Mouse (Mus musculus) kidney, postnatal 25 days (tissue): ENCODE data around the gene P2rx7.

ENCODE experiments used
- DNase-seq, 2 experiments: peaks; one replicate each; pipeline ENCODE4 v3.0.0; 2021; ENCODE audit warnings: mixed read lengths in 2 of 2

The P2rx7 gene

DNA sequence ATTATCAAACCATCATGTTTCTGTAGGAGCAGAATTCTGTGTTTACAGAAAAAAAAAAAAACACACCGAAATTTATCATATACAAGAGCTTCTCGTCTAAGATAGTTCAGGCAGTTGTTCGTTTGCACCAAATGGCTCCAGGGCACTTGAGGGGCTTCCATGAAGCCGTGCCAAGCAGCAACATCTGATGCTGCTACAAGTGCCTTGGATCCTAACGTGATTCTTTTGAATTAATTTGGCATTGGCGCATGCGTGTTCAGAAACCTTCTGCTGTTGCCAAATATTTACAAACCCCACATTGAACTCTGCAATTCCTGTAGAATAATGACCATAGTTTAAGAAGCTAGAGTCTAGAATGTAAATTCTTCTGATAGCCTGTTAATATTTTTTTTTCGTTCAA, 51.8 kb downstream of the P2rx7 start:
- DNase-seq, result no peak

DNA sequence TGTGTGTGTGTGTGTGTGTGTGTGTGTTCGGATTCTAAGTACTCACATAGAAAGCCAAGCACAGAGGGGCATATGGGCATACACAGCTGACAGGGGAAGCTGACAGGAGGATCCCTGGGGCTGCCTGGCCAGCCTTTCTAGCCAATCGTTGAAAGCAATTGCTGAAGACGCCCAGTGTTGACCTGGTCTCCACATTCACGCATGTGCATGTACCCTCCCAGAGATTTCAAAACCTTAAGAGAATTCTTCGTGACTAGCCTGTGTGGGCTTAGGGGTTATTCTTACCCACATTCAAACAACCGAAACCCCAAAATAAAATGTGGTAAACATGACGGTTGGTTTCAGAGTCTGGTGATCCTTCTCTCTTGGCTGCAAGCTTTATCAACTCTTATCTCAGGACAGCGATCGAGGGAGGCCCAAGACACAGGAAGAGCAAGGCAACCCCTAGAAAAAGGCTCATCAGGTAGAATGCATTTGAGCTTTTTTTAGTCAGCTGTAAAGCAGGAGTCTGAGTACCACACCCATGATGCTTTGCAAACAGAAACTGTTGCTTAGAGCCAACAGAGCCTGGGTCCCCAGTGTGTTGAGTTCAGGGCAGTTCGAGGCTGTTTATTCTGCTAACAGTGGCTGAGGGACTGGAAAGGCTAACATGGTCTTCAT, 54.5 kb downstream of the P2rx7 start:
- DNase-seq, result no peak

DNA sequence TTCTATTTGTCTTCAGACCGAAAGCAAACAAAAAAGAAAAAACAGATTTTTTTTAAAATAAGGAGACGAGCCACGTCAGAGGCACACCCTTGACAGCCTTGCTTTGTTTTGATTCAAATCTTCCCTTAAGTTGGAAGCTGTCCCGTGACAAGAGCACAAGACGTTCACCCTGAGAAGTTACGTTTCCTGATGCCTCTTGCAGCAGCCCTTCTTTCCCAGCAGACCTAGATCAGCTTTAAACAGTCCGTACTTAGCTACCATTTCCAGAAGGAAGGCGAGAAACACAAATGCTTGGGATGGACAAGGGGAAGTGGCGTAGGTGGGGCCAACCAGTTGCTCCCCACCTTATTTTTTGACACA, 55.0 kb downstream of the P2rx7 start:
- DNase-seq, result no peak

DNA sequence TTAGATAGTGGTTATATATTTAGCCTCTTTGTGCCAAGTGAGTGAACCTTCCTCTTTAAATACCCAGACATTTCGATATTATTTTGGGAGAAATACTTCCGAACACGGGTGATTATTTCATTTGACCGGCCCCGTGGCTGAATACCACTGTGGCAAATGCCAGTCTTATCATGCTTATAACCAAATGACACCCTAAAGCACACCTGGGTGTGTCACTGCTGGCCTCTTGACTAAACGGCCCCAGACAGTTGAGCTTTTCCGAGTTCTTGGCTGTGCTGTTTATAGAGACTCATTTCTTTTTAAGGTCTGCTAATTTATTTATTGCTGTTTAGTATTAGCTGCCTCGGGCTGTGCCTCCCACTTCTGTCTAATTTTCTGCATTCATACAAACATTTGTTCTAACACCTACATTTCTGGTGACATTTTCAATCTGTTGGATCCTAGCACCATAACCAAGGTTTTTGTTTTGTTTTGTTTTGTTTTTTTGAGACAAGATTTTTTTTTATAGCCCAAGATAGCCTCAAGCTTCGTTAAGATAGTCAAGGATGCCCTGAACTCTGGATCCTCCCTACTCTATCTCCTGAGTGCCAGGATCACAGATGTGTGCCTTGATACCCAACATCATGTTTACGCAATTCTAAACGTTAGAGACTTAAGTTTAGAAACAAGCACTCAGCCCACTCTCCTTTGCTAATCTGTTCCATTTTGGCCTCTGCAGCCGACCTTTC, 56.6 kb downstream of the P2rx7 start:
- no peak for DNase-seq

DNA sequence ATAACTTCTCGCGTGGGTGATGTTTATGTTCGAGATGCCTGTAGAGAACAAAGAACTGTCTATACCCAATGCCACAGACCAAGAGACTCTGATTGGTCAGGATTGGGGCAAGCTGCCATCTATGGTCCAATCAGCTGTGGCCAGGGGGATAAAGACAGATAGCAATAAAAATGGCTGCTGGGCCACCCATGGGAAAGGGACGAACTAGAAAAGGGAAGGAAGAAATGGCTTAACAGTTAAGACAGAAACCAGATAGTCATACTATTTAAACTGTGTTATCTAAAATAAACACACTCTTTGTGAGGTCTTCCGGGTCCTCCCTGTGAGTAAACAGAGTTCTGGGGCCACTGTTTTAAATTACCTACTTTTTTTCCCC, 57.1 kb downstream of the P2rx7 start:
- DNase-seq, result no peak

DNA sequence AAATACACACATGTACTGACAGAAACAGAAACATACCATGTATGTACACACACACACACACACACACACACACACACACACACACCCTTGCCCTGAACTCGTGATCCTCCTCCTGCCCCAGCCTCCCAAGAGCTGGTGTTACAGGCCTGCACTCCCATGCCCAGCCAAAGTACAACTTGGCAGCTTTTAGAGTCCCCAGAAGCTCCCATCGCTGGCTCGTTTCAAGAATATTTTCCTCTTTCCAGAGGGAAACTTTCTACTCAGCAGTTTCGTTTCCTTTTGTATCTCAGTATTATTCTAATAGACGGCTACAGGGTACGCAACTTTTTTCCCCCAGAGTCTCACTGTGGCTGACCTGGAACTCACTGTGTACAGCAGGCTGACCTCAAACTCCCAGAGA, 58.4 kb downstream of the P2rx7 start:
- DNase-seq, result peak; percentile 16 to 65

DNA sequence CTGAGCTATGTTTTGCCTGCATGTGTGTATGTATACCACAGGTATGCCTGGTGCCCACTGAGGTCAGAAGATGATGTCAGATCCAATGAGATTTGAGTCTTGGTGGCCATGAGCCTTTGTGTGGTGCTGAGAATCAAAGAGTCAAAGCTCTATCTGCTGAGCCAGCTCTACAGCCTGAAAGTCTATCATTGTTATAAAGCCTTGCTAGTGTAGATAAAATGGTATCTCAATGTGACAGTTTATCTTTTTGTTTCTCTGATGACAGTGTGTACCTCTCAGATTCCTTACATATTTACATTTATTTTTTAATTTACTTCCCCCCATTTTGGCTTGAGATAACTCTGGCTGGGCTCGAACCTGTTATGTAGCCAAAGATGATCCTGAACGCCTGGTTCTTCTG, 59.9 kb downstream of the P2rx7 start:
- no peak for DNase-seq

DNA sequence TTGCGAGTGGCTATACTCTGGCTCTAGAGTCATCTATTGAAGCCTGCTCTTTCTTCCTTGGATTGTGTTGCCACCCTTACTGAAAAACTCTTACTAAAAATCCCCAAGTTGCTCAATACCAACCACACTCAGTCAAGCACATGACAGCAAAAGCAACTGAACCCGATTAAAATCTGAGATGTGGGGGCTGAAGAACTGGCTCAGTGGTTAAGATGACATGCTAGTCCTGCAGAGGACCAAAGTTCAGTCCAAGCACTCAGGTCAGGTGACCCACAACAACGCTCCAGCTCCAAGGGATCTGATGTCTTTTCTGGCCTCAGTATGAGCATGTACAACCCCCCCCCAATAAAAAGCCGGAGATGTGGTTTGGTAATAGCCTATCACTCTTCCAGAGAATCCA, 60.9 kb downstream of the P2rx7 start:
- peak; percentile 51 to 75 for DNase-seq

DNA sequence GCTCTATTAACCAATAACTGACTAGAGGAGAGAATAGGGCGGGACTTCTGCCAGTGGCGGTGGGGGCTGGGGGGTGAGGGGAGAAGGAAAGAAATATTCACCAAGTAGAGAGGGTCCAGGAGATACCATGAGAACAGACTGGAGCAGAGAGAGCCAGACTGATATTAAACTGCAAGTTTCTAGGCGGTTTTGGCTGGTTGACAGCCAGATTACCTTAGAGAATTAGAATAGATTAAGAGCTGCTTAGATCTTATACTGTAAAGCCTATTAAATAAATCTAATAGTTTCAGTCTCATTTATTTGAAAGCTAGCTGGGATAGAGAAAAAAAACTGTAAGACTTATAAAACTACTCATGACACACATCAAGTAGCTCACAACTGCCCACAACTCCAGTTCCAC, 61.5 kb downstream of the P2rx7 start:
- DNase-seq, result no peak

DNA sequence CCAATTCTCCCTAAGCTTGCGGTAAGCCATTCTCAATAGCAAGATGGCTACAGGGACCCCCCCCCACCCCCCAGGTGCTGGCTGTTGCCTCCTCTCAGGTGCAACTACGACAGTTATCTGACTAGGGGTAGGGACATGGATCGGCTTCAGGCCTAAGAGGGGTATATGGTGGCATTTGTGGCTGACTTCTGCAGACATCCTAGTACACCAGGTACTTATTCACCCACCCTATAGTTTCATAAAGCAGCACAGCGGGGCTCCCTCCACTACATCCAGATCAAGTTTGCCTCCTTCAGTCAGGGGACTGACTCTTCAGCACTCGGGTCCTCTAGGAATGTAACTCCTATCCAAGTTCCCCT, 63.2 kb downstream of the P2rx7 start:
- DNase-seq, result no peak

DNA sequence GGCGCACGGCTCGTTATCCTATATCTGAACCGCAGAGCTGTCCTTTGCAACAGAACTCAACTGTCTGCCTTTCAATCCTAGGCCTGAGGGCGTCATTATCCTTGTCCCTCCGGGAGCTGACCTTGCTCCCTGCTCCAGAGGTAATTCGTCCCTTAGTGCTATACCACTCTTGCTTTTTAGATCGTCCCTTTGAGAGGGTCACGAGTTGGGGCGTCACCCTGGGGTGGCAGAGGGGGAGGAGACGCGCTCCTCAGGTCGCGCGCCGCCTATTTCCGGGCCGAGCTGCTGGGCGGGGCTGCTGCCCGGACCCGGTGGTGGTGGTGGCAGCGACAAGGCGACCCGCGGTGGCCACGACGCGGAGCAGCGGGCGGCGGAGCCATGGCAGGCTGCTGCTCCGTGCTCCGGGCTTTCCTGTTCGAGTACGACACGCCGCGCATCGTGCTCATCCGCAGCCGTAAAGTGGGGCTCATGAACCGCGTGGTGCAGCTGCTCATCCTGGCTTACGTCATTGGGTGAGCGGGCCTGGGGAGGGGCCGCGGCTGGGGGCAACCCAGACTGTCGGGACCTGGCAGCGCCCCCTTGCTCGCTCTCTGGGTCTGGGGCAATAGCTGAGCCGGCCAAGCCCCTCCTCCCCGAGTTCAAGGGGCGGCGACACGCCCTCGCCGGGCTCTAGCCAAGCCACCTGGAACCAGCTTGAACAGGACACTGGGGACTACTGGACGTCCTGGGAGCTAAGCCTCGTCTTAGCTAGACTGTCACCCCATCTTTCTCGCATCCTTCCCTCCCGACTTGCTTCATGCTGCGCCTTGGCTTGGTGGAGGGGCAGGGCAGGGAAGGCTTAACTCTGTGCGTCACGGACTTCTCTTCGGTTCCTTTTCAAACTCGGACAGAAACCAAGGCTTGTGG, 63.8 kb downstream of the P2rx7 start, which contains the start of gene P2rx4:
Gene P2rx4 (plus strand): TSS at position 269 of the 906 bp plus-strand sequence.
- DNase-seq, result peak; percentile 81 to 93

DNA sequence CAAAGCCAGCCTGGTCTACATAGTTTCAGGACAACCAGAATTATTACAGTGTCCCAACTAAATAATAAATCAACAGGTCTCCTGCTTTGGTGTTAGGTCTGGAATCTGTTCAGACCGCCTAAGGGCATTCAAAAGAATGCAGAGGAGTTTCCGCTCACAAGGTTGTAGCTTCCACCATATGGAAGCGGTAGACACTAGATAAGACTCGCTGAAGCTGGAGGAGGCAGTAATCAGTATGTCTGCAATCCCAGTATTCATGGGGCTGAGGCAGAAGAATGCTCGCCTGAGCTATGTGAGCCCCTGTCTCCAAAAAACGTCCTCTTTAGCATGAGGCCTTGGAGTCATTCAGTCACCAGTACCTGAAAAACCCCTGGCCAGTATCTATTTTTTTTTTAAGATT, 65.1 kb downstream of the P2rx7 start:
- no peak for DNase-seq

DNA sequence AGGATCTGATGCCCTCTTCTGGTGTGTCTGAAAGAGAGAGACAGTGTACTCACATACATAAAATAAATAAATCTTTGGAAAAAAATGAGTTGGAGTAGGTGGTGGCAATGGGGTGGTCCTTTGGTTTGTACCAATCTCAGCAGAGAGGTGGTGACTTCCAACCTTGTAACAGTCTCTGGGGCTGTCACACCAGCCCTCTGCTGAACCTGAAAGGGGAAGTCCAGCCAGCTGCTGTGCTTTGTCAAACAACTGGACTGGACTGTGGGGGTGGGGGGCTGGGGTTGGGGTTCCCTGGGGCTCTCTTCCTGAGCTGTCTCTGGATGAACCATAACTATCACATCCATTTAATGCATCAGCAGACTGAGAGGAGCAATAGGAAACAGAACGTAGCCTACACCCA, 72.0 kb downstream of the P2rx7 start:
- no peak for DNase-seq

DNA sequence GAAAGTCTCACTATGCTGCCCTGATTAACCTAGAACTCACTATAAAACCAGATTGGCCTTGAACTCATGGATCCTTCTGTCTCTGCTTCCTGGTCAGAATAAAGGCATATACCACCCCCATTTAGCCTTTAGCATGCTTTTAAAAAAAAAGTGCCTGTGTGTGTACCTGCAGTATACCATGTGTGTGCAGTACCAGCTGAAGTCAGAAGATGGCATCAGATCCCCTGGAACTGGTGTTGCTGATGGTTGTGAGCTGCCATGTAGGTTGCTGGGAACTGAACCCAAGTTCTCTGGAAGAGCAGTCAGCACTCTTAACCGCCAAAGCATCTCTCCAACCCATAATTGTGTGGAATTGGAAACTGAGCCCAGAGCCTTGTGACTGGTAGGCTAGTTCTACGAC, 73.1 kb downstream of the P2rx7 start:
- no peak for DNase-seq

DNA sequence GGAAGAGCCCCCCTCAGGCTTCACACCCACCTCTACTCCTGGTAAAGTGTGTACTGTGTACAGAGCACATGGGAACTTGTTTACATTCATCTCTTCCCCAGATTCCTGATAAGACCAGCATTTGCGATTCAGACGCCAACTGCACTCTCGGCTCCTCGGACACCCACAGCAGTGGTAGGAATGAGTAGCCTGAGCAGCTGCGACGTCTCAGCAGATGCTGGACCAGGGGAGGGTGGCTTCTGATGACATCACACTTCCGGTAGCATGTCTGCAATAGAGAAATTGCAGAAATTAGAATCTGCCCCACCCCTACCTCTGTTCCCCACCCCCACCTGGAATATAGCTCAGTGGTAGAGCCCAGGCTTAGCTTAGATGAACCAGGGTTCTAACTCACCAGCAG, 74.7 kb downstream of the P2rx7 start:
- DNase-seq, result no peak

DNA sequence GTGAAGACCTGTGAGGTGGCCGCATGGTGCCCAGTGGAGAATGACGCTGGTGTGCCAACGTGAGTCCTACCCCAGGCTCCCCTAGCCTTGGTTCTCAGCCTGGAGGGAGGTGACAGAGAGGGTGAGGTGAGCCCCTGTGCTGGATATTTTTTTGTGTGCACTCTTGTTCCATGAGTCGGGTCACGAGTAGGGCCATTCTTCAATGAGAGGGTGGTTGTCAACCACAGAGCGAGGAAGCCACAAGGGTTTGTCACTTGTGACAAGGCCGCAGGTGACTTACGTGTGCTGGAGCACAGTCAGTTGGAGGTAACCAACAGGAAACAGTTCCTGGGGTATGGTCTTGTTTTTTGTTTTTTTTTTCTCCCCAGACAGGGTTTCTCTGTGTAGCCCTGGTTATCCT, 75.5 kb downstream of the P2rx7 start:
- no peak for DNase-seq

DNA sequence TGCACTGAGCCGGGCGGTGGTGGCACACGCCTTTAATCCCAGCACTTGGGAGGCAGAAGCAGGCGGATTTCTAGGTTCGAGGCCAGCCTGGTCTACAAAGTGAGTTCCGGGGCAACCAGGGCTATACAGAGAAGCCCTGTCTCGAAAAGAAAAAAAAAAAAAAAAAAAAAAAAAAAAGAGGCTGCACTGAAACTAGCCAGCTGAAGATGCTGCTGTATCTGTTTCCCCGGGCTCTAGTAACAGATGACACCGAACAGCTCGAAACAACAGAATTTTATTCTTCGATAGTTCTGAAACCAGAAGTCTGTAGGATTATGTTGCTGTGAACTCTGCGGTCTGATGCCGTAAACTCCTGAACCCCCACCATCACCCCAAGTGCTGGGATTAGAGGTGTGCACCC, 81.7 kb downstream of the P2rx7 start:
- no peak for DNase-seq

DNA sequence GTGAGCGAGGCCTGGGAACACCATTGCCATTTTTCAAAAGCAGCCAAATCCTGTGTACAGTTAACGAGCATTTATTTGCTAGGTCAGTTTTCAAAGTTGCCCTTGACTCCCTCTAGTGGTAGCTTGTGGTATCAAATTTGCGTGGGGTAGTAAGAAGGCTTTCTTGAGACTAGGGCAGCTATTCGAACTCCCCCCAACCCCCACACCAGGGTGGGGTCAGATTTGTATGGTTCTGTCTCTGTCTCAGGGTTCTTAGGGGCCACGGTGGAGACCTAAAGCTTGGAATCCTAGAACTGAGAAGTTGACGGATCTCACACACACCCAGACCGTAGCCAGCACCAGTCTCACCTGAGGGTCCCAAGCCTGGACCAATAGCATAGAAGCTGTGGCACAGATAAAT, 82.4 kb downstream of the P2rx7 start:
- DNase-seq, result peak; percentile 57 to 80

DNA sequence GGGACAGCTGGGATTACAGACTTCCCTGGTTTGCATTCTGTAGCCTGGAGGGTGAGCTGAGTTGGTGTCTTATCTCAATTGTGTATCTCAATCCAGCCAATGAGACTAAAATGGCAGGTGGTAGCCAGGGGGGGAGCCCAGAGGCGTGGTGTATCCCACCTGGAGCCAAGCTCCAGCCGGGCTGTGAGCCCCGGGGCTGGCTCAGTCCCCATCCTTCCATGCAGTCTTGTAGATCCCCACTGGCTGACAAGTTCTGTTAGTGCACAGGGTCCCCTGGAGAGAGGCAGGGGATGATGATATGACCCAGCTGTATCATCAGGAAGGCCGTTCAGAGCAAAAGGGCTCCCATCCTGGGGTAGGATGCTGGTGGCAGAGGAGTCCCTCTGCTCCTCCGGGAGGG, 82.9 kb downstream of the P2rx7 start:
- no peak for DNase-seq

DNA sequence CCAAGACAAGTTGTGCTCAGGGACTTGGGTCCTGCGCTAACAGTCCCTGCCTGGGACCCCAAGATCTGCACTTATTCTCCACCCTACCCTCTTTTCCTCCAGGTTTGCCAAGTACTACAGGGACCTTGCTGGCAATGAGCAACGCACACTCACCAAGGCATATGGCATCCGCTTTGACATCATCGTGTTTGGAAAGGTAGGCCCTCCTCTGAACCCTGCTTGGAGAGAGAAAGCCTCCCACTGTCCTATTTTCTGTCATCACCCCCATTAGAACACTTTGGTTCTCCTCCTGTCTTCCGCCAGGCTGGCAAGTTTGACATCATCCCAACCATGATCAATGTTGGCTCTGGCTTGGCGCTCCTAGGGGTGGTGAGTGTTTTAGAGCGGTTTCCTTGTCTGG, 83.4 kb downstream of the P2rx7 start:
- no peak for DNase-seq

DNA sequence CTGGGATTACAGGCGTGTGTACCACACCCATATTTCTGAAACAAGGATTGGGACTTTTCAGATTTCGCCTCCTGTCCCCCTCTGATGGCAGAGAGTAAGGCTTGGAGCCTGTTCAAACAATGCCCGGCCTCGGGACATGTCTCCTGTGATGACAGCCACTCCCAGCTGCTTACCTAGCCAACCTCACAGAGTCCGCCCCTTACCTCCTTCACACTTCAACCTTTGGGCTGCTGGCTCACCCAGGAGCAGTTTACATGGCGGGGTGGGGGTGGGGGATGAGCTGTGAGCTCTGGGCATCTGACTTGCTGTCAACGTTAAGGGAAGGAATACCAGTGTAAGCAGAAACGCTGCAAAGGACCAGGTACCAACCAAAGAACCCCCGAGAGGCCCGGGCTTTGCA, 87.1 kb downstream of the P2rx7 start:
- DNase-seq, result peak in 1 of 2 experiments; percentile 54

DNA sequence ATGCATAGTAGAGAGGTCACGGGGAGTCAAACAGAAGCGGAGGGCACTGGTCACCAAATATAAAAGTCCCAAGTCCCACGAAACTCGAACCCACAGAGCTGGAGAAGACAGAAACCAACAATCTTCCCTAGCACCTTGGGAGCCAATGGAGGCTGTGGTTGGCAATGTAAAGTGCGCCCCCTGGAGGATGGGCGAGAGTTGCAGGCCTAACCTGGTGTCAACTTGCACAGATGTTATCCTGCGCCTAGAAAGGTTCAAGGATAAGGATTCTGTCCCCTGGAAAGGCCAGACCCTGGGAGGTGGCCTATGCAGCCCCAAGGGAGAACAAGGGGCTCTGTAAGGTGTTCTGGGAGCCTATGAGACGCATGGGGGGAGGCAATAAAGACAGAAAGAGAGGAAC, 87.6 kb downstream of the P2rx7 start:
- peak; percentile 72 to 81 for DNase-seq

DNA sequence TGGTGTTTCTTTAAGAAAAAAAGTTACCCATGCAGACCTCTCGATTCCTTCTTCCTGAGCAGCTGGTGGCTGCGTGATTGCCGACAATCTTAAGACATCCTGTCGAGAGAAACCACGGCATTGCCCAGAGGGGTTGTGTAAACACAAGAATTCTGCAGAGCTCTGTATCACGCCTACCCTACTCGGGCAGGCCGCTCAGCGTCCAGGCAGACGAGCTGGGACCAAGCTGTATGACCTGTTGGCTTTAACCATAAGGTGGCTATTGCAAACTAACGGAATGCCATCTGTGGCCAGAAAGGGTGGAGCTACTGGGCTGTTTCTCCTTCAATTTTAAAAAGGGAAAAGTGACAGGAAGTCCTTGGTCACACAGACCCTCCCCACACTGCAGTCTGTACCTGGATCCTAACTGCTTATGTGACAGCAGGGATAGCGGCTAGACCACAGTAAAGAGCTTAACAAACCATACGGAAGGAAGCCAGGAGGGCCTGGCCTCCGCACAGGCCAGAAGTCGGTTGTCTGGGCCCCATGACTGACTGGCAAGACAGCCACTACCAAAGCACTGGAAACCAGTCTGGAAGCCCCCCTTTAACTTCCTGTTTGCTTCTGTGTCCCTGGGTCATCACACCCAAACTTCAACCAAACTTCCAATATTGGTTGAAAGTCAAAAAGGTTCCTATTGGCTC, 88.4 kb downstream of the P2rx7 start:
- DNase-seq, result peak; percentile 42 to 68
